Mouse (Mus musculus): ENCODE results near the gene Ttpal. TPM values are rescaled to one million over a fixed set of nuclear protein-coding genes. Genes with fewer than 3 reads are reported as not detected.
A peak's percentile ranks its signal among the peaks of the same experiment; 100 is the strongest.

Ttpal gene
- total RNA-seq, 2 experiments from 2014 or later = 49.0 to 50.4 TPM

DNA sequence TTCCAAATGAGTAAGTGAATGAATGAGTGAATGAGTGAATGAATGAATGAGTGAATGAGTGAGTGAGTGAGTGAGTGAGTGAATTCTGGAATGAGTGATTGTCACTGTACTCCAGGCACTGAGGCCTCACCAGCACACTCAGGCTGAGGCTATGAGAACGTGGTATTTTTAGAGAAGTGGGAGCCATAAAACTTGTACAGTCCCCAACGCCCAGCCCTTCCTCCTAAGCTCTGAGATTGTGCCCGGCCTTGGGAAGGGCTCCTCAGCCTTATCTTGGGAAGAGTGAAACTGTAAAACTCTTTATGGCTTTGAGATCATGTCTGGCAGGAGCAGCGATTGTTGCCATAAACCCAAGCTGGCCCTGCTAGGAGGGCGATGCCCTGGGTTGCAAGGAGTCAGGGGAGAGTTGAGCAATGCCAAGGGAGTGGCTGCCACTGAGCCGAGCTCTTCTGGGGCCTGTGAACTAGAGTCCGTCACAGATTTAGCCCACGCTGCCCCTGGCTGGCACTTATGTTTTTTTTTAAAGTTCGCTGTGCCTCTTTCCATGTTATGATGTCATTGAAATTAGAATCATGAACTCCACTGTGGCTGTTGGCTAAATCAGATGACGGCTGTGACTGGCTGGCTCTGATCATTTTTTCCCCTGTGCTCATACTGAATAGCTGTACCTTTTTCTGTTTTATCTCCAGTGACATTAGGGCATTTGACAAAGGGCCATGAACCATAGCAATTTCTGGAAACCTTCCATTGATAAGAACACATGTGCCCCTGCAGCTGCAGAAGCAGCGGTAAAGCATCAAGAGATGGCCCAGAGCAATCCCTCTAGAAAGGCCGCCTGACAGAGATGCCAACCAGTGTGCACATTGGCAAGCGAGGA is 21.8 kb upstream of the Ttpal start:
- Histone ChIP-seq H3K4me3 (no peak overlapping the region), H3K27ac (no peak overlapping the region)
- TF ChIP-seq CTCF (conservative IDR thresholded peaks at IDR 0.05) = no peak
- DNase-seq (ENCODE audit: low spot score in 2 of 2) = no peak

DNA sequence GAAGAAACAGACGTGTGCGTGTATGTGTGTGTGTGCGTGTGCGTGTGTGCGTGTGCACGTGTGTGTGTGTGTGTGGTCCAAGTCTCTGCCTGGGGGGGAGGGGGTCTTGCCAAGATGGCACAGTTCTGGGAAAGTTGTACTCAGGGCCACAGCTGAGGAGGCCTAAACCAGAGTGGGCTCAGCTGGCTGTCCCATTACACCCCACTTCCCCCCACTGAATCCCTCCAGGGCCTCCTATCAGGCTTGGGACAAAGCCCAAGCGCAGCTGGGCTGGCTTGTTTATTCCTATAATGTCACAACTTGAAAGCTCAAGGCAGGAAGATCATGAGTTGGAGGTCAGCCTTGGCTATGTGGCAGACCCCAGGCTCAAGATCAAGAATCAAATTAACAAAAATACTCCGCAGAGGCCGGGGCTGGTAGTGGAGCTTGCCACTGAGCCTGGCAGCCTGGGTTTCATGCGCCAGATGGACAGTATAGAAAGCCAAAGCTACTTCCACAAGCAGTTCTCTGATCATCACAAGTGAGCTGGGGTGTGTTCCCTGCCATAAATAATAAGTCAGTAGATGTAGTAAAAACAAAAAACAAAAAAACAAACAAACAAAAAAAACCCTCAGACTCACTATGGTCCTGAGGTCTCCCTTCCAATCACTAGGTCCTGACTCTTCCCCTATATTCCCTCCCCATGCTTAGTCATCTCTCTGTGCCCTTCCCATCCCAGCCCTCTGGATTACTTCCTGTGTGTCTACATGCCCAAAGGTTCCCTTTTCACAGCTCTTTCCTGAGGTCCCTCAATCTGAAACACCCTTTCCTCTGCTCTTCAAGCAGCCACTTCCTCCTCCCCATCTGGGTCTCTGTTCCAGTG is 18.7 kb upstream of the Ttpal start:
- no peak for TF ChIP-seq CTCF (conservative IDR thresholded peaks at IDR 0.05)
- no peak for DNase-seq (ENCODE audit: low spot score in 2 of 2)
- H3K27ac ChIP-seq = no peak overlapping the region
- H3K4me3 ChIP-seq = no peak overlapping the region

DNA sequence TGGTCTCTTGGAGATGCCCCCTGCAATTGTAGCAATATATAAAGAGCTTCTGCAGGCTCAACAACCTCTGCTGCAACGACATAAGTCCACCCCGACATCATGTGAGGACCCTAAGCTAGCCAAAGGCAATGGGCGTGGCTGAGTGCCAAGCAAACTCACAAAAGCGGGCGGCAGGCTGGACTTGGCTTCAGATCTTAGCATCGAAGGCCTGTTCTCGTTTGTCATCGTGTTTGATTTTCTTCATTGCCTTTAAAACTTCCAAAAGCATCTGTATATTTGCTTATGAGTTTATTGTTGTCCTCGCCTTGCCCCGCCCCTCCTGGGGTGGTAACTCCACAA is 18.1 kb upstream of the Ttpal start:
- no peak for DNase-seq (ENCODE audit: low spot score in 2 of 2)
- Histone ChIP-seq H3K27ac (no peak overlapping the region), H3K4me3 (no peak overlapping the region)
- TF ChIP-seq CTCF (conservative IDR thresholded peaks at IDR 0.05) = no peak

GRCm38 (mm10) chr2:163586384-163587261 is 15.5 kb upstream of the Ttpal start:
- no peak overlapping the region for H3K4me3 ChIP-seq
- H3K27ac ChIP-seq = no peak overlapping the region
- DNase-seq (ENCODE audit: low spot score in 2 of 2) = no peak
- peak; percentile 86 for TF ChIP-seq CTCF (conservative IDR thresholded peaks at IDR 0.05)

DNA sequence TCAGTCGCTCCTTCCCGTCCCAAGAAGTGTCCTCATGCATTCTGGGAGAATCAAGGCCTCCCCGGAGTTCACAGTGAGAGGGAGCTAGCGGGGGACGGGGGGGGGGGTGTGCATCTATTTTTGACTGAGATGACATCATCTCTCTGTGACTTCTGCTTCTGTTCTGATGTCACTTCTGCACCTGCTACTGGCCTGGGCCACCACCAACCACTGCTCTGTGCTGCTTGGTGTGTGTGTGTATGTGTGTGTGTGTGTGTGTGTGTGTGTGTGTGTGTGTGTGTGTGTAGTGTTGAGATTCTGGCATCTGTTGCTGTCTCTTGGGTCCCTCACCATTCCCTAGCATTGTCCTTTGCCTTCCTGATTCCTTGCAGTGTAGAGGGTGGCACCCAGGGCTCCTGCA is 14.6 kb upstream of the Ttpal start:
- TF ChIP-seq CTCF (conservative IDR thresholded peaks at IDR 0.05) = no peak
- no peak overlapping the region for H3K27ac ChIP-seq
- H3K4me3 ChIP-seq = no peak overlapping the region
- no peak for DNase-seq (ENCODE audit: low spot score in 2 of 2)

GRCm38 (mm10) chr2:163590211-163590610 is 11.9 kb upstream of the Ttpal start:
- DNase-seq (ENCODE audit: low spot score in 2 of 2) = no peak
- Histone ChIP-seq H3K4me3 (no peak overlapping the region), H3K27ac (no peak overlapping the region)
- no peak for TF ChIP-seq CTCF (conservative IDR thresholded peaks at IDR 0.05)

DNA sequence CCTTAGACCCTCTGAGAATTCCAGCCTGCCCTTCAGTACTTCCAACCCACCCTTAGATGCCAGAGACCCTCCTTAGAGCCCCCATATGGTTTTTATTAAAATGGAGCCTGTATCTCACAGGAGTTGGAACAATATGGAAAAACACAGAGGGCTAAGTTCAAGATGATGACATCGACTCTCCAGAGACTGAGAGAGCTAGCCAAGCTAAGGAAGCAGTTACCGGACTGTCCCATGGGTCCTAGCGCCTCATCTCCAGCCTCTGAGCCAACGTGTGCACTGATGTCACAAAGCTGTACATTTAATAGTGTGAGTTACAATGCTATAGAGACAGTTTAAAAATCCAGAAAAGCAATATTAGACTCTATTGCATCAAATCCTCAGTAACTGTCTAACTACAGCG is 11.1 kb upstream of the Ttpal start:
- Histone ChIP-seq H3K4me3 (no peak overlapping the region), H3K27ac (no peak overlapping the region)
- DNase-seq (ENCODE audit: low spot score in 2 of 2) = no peak
- no peak for TF ChIP-seq CTCF (conservative IDR thresholded peaks at IDR 0.05)

GRCm38 (mm10) chr2:163592084-163592483 is 10.0 kb upstream of the Ttpal start:
- Histone ChIP-seq H3K27ac (no peak overlapping the region), H3K4me3 (no peak overlapping the region)
- DNase-seq (ENCODE audit: low spot score in 2 of 2) = no peak
- TF ChIP-seq CTCF (conservative IDR thresholded peaks at IDR 0.05) = peak; percentile 75

DNA sequence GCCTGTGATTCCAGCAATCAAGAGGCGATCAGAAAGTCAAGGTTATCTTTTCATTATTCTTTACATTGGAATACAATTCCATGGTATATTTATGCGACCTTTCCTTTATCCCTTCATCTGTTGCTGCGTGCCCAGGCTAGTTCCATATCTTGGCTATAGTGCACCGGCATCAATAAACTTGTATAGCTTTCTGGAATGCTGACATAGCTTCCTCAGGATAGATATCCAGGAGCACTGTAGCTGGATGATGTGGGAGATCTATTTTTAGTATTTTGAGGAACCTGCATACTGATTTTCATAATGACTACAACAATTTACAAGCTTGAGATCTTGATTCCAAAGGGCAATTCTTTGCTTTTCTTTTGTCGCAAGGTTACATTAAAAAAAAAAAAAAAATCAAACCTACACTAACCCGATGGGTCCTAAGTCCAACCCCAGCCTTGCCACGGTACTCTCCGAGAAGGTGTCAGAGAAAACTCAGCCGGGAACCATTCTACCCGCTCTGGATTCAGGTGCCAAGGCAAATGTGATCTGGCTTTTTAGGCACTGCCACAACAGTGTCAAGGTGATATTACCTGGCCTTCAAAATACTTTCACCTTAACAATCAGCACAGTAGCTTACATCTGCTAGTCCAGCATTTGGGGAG is 8.4 kb upstream of the Ttpal start:
- no peak overlapping the region for H3K27ac ChIP-seq
- no peak for DNase-seq (ENCODE audit: low spot score in 2 of 2)
- H3K4me3 ChIP-seq = no peak overlapping the region
- no peak for TF ChIP-seq CTCF (conservative IDR thresholded peaks at IDR 0.05)

- peak overlapping the region; percentile 62; the same call in 1 of the 2 replicates for H3K27ac ChIP-seq
Observed at GRCm38 (mm10) chr2:163595119-163595518, 7.0 kb upstream of the Ttpal start.

DNA sequence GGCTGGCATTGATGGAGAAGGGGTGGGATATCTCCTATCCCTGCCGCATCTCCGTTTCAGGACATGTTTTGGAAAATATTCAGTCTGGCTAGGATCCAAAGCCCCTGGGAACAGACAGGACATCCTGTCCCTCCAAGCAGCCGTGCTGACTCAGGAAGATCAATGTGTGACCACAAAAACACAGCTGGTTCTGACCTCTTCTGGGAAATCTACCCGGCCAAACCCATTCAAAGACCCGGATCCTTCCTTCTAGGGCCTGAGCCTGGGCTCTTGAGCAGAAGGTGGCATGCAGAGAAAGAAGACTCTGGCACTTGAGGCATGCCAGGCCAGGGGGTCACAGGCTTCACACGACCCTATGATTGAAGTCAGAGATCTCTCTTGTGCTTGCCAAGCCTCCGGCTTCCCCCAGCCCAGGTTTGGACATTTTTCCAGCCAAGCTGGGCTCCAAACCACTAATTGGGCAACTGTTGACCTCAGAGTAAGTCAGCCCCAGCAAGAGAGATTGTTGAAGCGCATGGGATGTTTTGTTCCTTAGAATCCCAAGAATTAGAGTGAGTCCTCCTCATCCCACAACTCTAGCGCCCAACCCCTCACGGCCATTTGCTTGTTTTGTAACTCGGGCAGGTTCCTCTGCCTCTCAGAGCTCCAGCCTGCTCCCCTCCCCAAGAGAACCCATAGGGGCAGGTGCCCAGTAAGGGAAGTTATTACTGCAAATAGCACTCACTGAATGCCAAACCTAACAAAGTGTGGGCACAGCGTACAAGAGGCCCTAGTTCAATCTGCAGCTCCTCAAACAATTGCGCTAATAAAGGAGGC is 5.8 kb upstream of the Ttpal start:
- TF ChIP-seq CTCF (conservative IDR thresholded peaks at IDR 0.05) = no peak
- no peak overlapping the region for H3K4me3 ChIP-seq
- no peak for DNase-seq (ENCODE audit: low spot score in 2 of 2)
- H3K27ac ChIP-seq = peak overlapping the region; percentile 65; the same call in 1 of the 2 replicates

More at GRCm38 (mm10) chr2:163595119-163595518, 7.0 kb upstream of the Ttpal start:
- no peak for DNase-seq (ENCODE audit: low spot score in 2 of 2)
- no peak for TF ChIP-seq CTCF (conservative IDR thresholded peaks at IDR 0.05)
- H3K4me3 ChIP-seq = no peak overlapping the region

Data from layer of hippocampus, adult 2 months (tissue).